7 mouse cellular contexts compared by ENCODE assay signal in genomic region chr6:137465253-137465652, GRCm38 (mm10).
DNase-seq lines count a peak whose midpoint lies in the region; ATAC-seq lines count a peak whose summit lies in the region.

No protein-coding gene starts in this region.

- peaks cover 4% of the 10 kb centered on the region; the same call in 1 of the 2 replicates for H3K9me3 ChIP-seq in heart, embryonic 13.5 days
- H3K9me3 ChIP-seq in stomach, embryonic 14.5 days (ENCODE audit: control insufficient read depth, low read depth, low read length), result no peaks in the 10 kb centered on the region
- 0 out of 2 replicates have a peak, but pooled peaks cover 4% of the 10 kb centered on the region for H3K9me3 ChIP-seq in liver, embryonic 12.5 days (replicated peaks)

- peak overlapping the region; percentile 89 for H3K27ac ChIP-seq in heart, embryonic 13.5 days (replicated peaks)
- peak overlapping the region; percentile 55; the same call in 1 of the 2 replicates for H3K27ac ChIP-seq in stomach, embryonic 14.5 days (ENCODE audit: low read length)
- H3K27ac ChIP-seq in liver, embryonic 12.5 days, result no peak overlapping the region

- H3K4me1 ChIP-seq in heart, embryonic 13.5 days, result peaks cover 50% of the 10 kb centered on the region
- H3K4me1 ChIP-seq in stomach, embryonic 14.5 days (ENCODE audit: control insufficient read depth, insufficient read depth, low read length), result peaks cover 4% of the 10 kb centered on the region; the same call in 1 of the 2 replicates
- H3K4me1 ChIP-seq in liver, embryonic 12.5 days, result no peaks in the 10 kb centered on the region

- H3K9ac ChIP-seq in heart, embryonic 13.5 days, result no peak overlapping the region
- no peak overlapping the region for H3K9ac ChIP-seq in stomach, embryonic 14.5 days (replicated peaks; ENCODE audit: low read depth, low read length)
- no peak overlapping the region for H3K9ac ChIP-seq in liver, embryonic 12.5 days

- H3K4me3 ChIP-seq in heart, embryonic 13.5 days, result no peak overlapping the region
- H3K4me3 ChIP-seq in stomach, embryonic 14.5 days (ENCODE audit: low read depth, low read length), result no peak overlapping the region
- H3K4me3 ChIP-seq in liver, embryonic 12.5 days, result no peak overlapping the region

- ATAC-seq in heart, embryonic 13.5 days (ENCODE audit: extremely low read depth, insufficient number of reproducible peaks, low FRiP score, low TSS enrichment), result peak; percentile 57; the same call in 1 of the 2 replicates
- peak; percentile 47; the same call in 1 of the 2 replicates for ATAC-seq in stomach, embryonic 14.5 days (ENCODE audit: insufficient number of reproducible peaks, insufficient read depth, low FRiP score, low read depth)
- no peak for ATAC-seq in liver, embryonic 12.5 days

- H3K4me2 ChIP-seq in heart, embryonic 13.5 days, result peak overlapping the region; percentile 24; the same call in 1 of the 2 replicates
- H3K4me2 ChIP-seq in stomach, embryonic 14.5 days (replicated peaks; ENCODE audit: low read depth, low read length), result no peak overlapping the region
- no peak overlapping the region for H3K4me2 ChIP-seq in liver, embryonic 12.5 days

- 3% methylated on average over 2 of the region's 2 CpGs for WGBS in heart, embryonic 13.5 days
- WGBS in stomach, embryonic 14.5 days, result 19% methylated on average over 2 of the region's 2 CpGs
- 64% methylated on average over 2 of the region's 2 CpGs for WGBS in liver, embryonic 12.5 days (ENCODE audit: insufficient replicate concordance)

- H3K36me3 ChIP-seq in heart, embryonic 13.5 days, result no peaks in the 10 kb centered on the region
- H3K36me3 ChIP-seq in stomach, embryonic 14.5 days (ENCODE audit: control insufficient read depth, insufficient read depth, low read length), result no peaks in the 10 kb centered on the region
- H3K36me3 ChIP-seq in liver, embryonic 12.5 days, result no peaks in the 10 kb centered on the region

- peak; percentile 30 for DNase-seq in urinary bladder, adult 2 months (ENCODE audit: low spot score)
- no peak for DNase-seq in urinary bladder, postnatal 10 days (ENCODE audit: low spot score)
- peak; percentile 97 to 98 for DNase-seq in cerebellum, postnatal 14 days
- peak; percentile 23 for DNase-seq in layer of hippocampus, adult 9-11 months

- no peaks in the 10 kb centered on the region for H3K27me3 ChIP-seq in heart, embryonic 13.5 days (replicated peaks)
- H3K27me3 ChIP-seq in stomach, embryonic 14.5 days (ENCODE audit: control insufficient read depth, insufficient read depth, low read length), result no peaks in the 10 kb centered on the region
- H3K27me3 ChIP-seq in liver, embryonic 12.5 days (replicated peaks), result no peaks in the 10 kb centered on the region
